Comparison of ENCODE assay signal across 26 mouse cellular contexts in the genomic region with DNA sequence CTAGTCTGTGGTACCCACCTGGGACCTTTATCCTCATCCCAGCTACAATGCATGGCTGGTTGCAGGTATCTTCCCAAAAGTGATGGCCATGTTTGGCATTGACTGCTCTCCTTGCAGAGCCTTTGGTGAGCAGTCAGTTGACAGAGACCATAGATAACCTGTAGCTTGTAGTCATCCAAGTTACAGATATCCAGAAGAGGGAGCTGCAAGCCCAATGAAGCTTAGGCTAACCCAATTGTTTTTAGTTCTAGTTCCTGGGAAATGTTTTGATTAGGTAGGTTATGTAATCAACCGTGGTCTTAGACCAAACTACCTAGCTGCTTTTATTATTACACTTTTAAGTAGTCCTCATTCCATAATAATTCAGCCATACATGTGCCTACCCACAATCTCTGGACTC. TPM values are rescaled to one million over a fixed set of nuclear protein-coding genes. Genes with fewer than 3 reads are reported as not detected.
DNase-seq lines count a peak whose midpoint lies in the region; ATAC-seq and TF ChIP-seq lines count a peak whose summit lies in the region.
"Had no signal": no experiment of that assay in that cellular context is flagged by ENCODE, and none has a peak within 500 bp of the region (broad histone marks: within the 10 kb centered on the region; RNA-seq: fewer than 3 reads in every experiment).

No protein-coding gene starts in this region.

- no peaks in the 10 kb centered on the region for H3K9me3 ChIP-seq in neural tube, embryonic 13.5 days
- H3K9me3 ChIP-seq in forebrain, embryonic 13.5 days (replicated peaks) = no peaks in the 10 kb centered on the region
- H3K9me3 ChIP-seq: embryonic facial prominence, embryonic 13.5 days; forebrain, embryonic 12.5 days; heart, embryonic 10.5 days; stomach, embryonic 15.5 days had no signal

- WGBS in heart, adult 2 months = 47% methylated on average over 1 of the region's 1 CpGs
- WGBS in neural tube, embryonic 13.5 days = 81% methylated on average over 1 of the region's 1 CpGs
- WGBS in forebrain, embryonic 13.5 days = 85% methylated on average over 1 of the region's 1 CpGs

- no peaks in the 10 kb centered on the region for H3K36me3 ChIP-seq in heart, adult 2 months (ENCODE audit: control insufficient read depth, insufficient read depth, low read length)
- H3K36me3 ChIP-seq in neural tube, embryonic 13.5 days = peaks cover 15% of the 10 kb centered on the region
- H3K36me3 ChIP-seq in forebrain, embryonic 13.5 days (ENCODE audit: poor library complexity, severe bottlenecking) = peaks cover 5% of the 10 kb centered on the region
- H3K36me3 ChIP-seq: embryonic facial prominence, embryonic 13.5 days; stomach, embryonic 15.5 days had no signal

- H3K27me3 ChIP-seq in heart, adult 2 months (ENCODE audit: control insufficient read depth, insufficient read depth, low read length) = no peaks in the 10 kb centered on the region
- no peaks in the 10 kb centered on the region for H3K27me3 ChIP-seq in neural tube, embryonic 13.5 days
- no peaks in the 10 kb centered on the region for H3K27me3 ChIP-seq in forebrain, embryonic 13.5 days
- H3K27me3 ChIP-seq: embryonic facial prominence, embryonic 13.5 days; forebrain, embryonic 12.5 days; stomach, embryonic 15.5 days had no signal

- ATAC-seq in neural tube, embryonic 13.5 days (ENCODE audit: low read depth) = no peak
- no peak for ATAC-seq in forebrain, embryonic 13.5 days
- ATAC-seq in frontal cortex, adult (ENCODE audit: low TSS enrichment) = no peak
- ATAC-seq: midbrain, embryonic 16.5 days had no signal

- no peak overlapping the region for H3K4me2 ChIP-seq in neural tube, embryonic 13.5 days
- no peak overlapping the region for H3K4me2 ChIP-seq in forebrain, embryonic 13.5 days
- H3K4me2 ChIP-seq: embryonic facial prominence, embryonic 13.5 days; forebrain, embryonic 12.5 days; stomach, embryonic 15.5 days had no signal

- H3K4me1 ChIP-seq in heart, adult 2 months (ENCODE audit: control insufficient read depth, insufficient read depth, low read length) = no peaks in the 10 kb centered on the region
- peaks cover 34% of the 10 kb centered on the region for H3K4me1 ChIP-seq in neural tube, embryonic 13.5 days (replicated peaks)
- H3K4me1 ChIP-seq in forebrain, embryonic 13.5 days = peaks cover 25% of the 10 kb centered on the region
- H3K4me1 ChIP-seq: embryonic facial prominence, embryonic 13.5 days; stomach, embryonic 15.5 days had no signal

- no peak for DNase-seq in heart, adult 2 months
- no peak for DNase-seq in heart, adult 18-20 months
- no peak for DNase-seq in left cerebral cortex, adult 2 months (ENCODE audit: extremely low spot score in 1 of 2, low spot score in 2 of 2)
- no peak for DNase-seq in left cerebral cortex, postnatal 10 days (ENCODE audit: extremely low spot score in 1 of 2, low spot score in 2 of 2)
- no peak for DNase-seq in neural tube, embryonic 10.5 days (ENCODE audit: extremely low spot score, low spot score)
- DNase-seq: adrenal gland, postnatal 25 days; cerebellum, adult 8-10 months; cerebellum, postnatal 36 days; embryo, embryonic 11 days; kidney, adult 8-10 months; kidney, postnatal 14 days; layer of hippocampus, postnatal 36 days; thymus, adult 18-20 months; thymus, postnatal 36 days had no signal

- TF ChIP-seq POLR2A in heart, adult 2 months (IDR thresholded peaks at IDR 0.05; ENCODE audit: insufficient read depth, low read depth, low read length) = no peak

- no peak overlapping the region for H3K4me3 ChIP-seq in heart, adult 2 months
- no peak overlapping the region for H3K4me3 ChIP-seq in left cerebral cortex, adult 2 months
- H3K4me3 ChIP-seq in neural tube, embryonic 13.5 days = no peak overlapping the region
- H3K4me3 ChIP-seq in forebrain, embryonic 13.5 days = no peak overlapping the region
- H3K4me3 ChIP-seq: embryonic facial prominence, embryonic 13.5 days; erythroblast, embryonic 14.5 days; forebrain, embryonic 12.5 days; heart, embryonic 10.5 days; stomach, embryonic 15.5 days had no signal

- no peak for TF ChIP-seq EP300 in heart, adult 2 months (IDR thresholded peaks at IDR 0.05; ENCODE audit: insufficient read depth, low read depth, low read length)

- no peaks in the 10 kb centered on the region for H3K79me2 ChIP-seq in heart, adult 2 months (replicated peaks; ENCODE audit: control insufficient read depth, insufficient read depth, low read length)

- no peak overlapping the region for H3K27ac ChIP-seq in heart, adult 2 months
- no peak overlapping the region for H3K27ac ChIP-seq in left cerebral cortex, adult 2 months
- H3K27ac ChIP-seq in neural tube, embryonic 13.5 days (replicated peaks) = peak overlapping the region; percentile 84; the same call in 1 of the 2 replicates
- H3K27ac ChIP-seq in forebrain, embryonic 13.5 days = no peak overlapping the region
- H3K27ac ChIP-seq: embryonic facial prominence, embryonic 13.5 days; heart, embryonic 10.5 days; stomach, embryonic 15.5 days had no signal

- intact Hi-C loops in heart, adult 2 months (cut with DNase I) = no loop called here
- intact Hi-C loops in left cerebral cortex, adult 2 months (cut with DNase I) = no loop called here
- intact Hi-C loops in left cerebral cortex, postnatal 10 days (cut with DNase I) = no loop called here

- H3K9ac ChIP-seq in heart, adult 2 months (ENCODE audit: low read depth, low read length) = no peak overlapping the region
- H3K9ac ChIP-seq in neural tube, embryonic 13.5 days = no peak overlapping the region
- no peak overlapping the region for H3K9ac ChIP-seq in forebrain, embryonic 13.5 days
- H3K9ac ChIP-seq: embryonic facial prominence, embryonic 13.5 days; forebrain, embryonic 12.5 days; stomach, embryonic 15.5 days had no signal

- 0 out of 2 replicates have a peak, but pooled peaks have one; percentile 3 for TF ChIP-seq CTCF in heart, adult 2 months (IDR thresholded peaks at IDR 0.05)
- peak; percentile 32 for TF ChIP-seq CTCF in left cerebral cortex, adult 2 months (IDR thresholded peaks at IDR 0.05)

RNA-seq across cellular contexts. Expression of gene Slc25a18, which starts 2.0 kb away (rescaled TPM):
- under 1 TPM; 0.11 to 0.13 TPM for total RNA-seq in heart, adult 2 months (2021)
- 0.18 and 0.37 TPM in 2 replicates for polyA plus RNA-seq in heart, adult 2 months (2012; rRNA removed)
- under 1 TPM in 1 of 2 experiments, not detected in 1; 0.21 TPM for total RNA-seq in heart, adult 18-20 months (2021)
- 10 to 100 TPM; 65.3 to 75.6 TPM for total RNA-seq in left cerebral cortex, adult 2 months (2021)
- 10 to 100 TPM; 43.8 to 48.3 TPM for total RNA-seq in left cerebral cortex, postnatal 10 days (2021)
- 9.5 and 11.5 TPM in 2 replicates for polyA plus RNA-seq in neural tube, embryonic 13.5 days (2015; fragmentation: Nextera tagmentation; extraction: Ambion mirVana)
- polyA plus RNA-seq in forebrain, embryonic 13.5 days (2015; fragmentation: Nextera tagmentation; extraction: Ambion mirVana) = 0.83 and 0.86 TPM in 2 replicates
- total RNA-seq: gastrocnemius, postnatal 36 days; hematopoietic stem cell, adult 5-6 weeks; megakaryocyte-erythroid progenitor cell, adult 5-6 weeks had no signal

RNA-seq across cellular contexts. Expression of gene Atp6v1e1, which starts 51.2 kb away (rescaled TPM):
- 100 to 1,000 TPM; 142 to 165 TPM for total RNA-seq in heart, adult 2 months (2021)
- polyA plus RNA-seq in heart, adult 2 months (2012; rRNA removed) = 145 and 161 TPM in 2 replicates
- total RNA-seq in heart, adult 18-20 months (2021) = 100 to 1,000 TPM; 168 to 174 TPM
- 100 to 1,000 TPM; 519 to 532 TPM for total RNA-seq in left cerebral cortex, adult 2 months (2021)
- 100 to 1,000 TPM; 415 to 438 TPM for total RNA-seq in left cerebral cortex, postnatal 10 days (2021)
- polyA plus RNA-seq in neural tube, embryonic 13.5 days (2015; fragmentation: Nextera tagmentation; extraction: Ambion mirVana) = 301 TPM in 2 replicates
- polyA plus RNA-seq in forebrain, embryonic 13.5 days (2015; fragmentation: Nextera tagmentation; extraction: Ambion mirVana) = 189 and 196 TPM in 2 replicates

Comparison
In these comparisons a context has a peak if more than half of its experiments do, and no peak if none do; other contexts are left out.
1. RNA of gene Slc25a18, which starts 2.0 kb away (total RNA-seq): 65.3 to 75.6 TPM in left cerebral cortex, adult 2 months and 43.8 to 48.3 TPM in left cerebral cortex, postnatal 10 days; 0.21 TPM in heart, adult 18-20 months and 0.11 to 0.13 TPM in heart, adult 2 months; every median in the first group is over 10 times any median in the second.